Mouse (Mus musculus) embryonic fibroblast, embryonic 13.5 days (primary cell): ENCODE results near the gene Il17rc.

Source experiments
- CTCF ChIP-seq: IDR thresholded peaks from 2 replicates; pipeline ENCODE4 v1.5.1; 2011; ENCODE audit warnings: mild to moderate bottlenecking, control low read depth, low read length, moderate library complexity, borderline replicate concordance; ENCODE audit not compliant: insufficient read depth
- POLR2A ChIP-seq: IDR thresholded peaks from 2 replicates; pipeline ENCODE4 v1.6.1; 2011; ENCODE audit warnings: low read depth, mild to moderate bottlenecking, control low read depth, low read length, moderate library complexity

GRCm38 (mm10) chr6:113444207-113444965 is 26.8 kb upstream of the Il17rc start:
- no peak for TF ChIP-seq CTCF
- no peak for TF ChIP-seq POLR2A
